Mouse (Mus musculus): ENCODE results near the gene Lypd3. TPM values are rescaled to one million over a fixed set of nuclear protein-coding genes. Genes with fewer than 3 reads are reported as not detected.

Lypd3 gene
- polyA plus RNA-seq, 1 experiment from 2014 or later: 2.0 TPM

DNA sequence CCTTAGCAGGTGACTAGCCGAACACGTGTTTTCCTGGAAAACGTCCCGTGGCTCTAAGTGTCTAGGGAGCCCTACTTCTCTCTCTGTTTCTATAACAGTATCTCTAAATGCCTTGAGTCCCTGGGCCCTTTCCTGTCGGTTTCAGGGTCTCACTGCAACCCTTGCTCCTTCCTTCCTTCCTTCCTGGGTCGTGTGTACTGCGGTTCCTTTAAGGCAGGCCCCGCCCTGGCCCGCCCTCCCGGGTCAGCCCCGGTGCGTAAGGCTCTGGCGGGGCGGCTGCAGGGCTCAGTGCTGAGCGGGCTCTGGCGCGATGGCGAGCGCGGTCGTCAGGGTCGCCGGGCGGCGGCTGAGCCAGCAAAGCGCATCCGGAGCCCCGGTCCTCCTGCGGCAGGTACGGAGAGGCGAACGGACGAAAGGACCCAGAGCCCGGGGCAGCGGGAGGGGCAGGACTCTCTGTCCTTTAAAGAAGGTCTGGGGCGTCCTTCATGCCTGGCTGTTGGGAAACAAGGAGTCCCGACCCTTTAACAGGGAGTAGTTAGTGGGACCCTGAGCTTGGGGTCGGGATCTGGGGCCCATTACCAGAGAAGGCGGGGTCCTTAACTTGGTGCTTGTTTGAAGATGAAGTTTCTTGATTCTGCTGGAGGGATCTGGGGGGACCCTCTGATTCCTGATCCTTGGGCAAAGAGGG lies 42.6 kb upstream of the Lypd3 start:
- Histone ChIP-seq H3K27ac (replicated peaks; ENCODE audit: low read depth, low read length) (no peak overlapping the region), H3K36me3 (replicated peaks; ENCODE audit: control insufficient read depth, insufficient read depth, low read depth, low read length) (no peaks in the 10 kb centered on the region), H3K4me2 (ENCODE audit: low read depth, low read length) (peak overlapping the region; percentile 76), H3K4me3 (ENCODE audit: low read depth, low read length) (peak overlapping the region; percentile 66), H3K27me3 (ENCODE audit: control insufficient read depth, insufficient read depth, low read length) (0 out of 2 replicates have a peak, but pooled peaks cover 2% of the 10 kb centered on the region), H3K9ac (replicated peaks; ENCODE audit: low read length) (peak overlapping the region; percentile 74), H3K9me3 (replicated peaks; ENCODE audit: control insufficient read depth, low read length) (no peaks in the 10 kb centered on the region), H3K4me1 (ENCODE audit: control insufficient read depth, insufficient read depth, low read length) (no peaks in the 10 kb centered on the region)
- WGBS: 2% methylated on average over 39 of the region's 39 CpGs
- peak; percentile 82 for DNase-seq (ENCODE audit: low spot score)
- peak; percentile 92 for ATAC-seq (replicated peaks; ENCODE audit: insufficient number of reproducible peaks, low FRiP score, low TSS enrichment, low read depth)

DNA sequence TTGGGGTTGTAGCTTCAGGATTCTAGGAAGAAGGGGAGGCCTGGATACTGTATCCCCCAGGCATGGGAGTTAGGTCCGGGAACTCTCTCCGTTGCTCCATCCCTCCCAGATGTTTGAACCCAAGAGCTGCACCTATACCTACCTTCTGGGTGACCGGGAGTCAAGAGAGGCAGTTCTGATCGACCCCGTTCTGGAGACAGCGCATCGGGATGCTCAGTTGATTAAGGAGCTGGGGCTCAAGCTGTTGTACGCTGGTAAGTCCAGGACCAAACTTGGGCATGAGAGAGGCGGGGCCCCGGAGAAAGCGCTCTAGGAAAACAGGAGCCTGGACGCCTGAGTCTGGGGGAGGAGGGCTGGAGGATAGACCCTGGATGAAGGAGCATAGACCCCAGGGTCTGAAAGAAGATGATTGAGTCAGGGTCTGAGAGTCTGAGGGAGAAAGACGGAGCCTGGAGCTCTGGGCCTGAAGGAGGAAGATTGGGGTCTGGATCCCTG lies 42.0 kb upstream of the Lypd3 start:
- Histone ChIP-seq H3K27ac (replicated peaks; ENCODE audit: low read depth, low read length) (no peak overlapping the region), H3K4me2 (ENCODE audit: low read depth, low read length) (peak overlapping the region; percentile 76), H3K4me1 (ENCODE audit: control insufficient read depth, insufficient read depth, low read length) (no peaks in the 10 kb centered on the region), H3K4me3 (ENCODE audit: low read depth, low read length) (peak overlapping the region; percentile 66), H3K9ac (replicated peaks; ENCODE audit: low read length) (peak overlapping the region; percentile 74), H3K9me3 (replicated peaks; ENCODE audit: control insufficient read depth, low read length) (no peaks in the 10 kb centered on the region), H3K27me3 (ENCODE audit: control insufficient read depth, insufficient read depth, low read length) (0 out of 2 replicates have a peak, but pooled peaks cover 2% of the 10 kb centered on the region), H3K36me3 (replicated peaks; ENCODE audit: control insufficient read depth, insufficient read depth, low read depth, low read length) (no peaks in the 10 kb centered on the region)
- DNase-seq (ENCODE audit: low spot score) (peak; percentile 36), ATAC-seq (replicated peaks; ENCODE audit: insufficient number of reproducible peaks, low FRiP score, low TSS enrichment, low read depth) (peak; percentile 46)
- WGBS: 1% methylated on average over 13 of the region's 13 CpGs

DNA sequence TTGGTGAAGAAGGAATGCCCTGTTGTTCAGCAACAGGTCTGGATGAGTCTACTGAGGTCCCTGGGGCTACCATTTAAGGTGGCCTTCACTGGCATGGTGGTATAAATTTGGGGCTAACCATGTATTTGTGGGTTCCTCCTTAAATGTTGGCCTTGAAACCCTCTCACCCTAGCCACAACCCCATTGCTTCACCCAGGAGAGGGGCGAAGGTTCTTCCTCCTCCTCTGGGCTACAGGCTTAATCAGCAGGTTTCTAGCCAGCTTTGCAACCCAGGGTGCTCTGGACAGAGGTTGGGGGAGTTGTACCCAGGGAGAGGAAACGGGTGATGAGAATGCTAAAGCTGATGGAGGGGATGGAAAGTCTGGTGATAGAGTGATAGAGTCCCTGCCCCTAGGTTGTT lies 40.9 kb upstream of the Lypd3 start:
- ATAC-seq (replicated peaks; ENCODE audit: insufficient number of reproducible peaks, low FRiP score, low TSS enrichment, low read depth) (no peak), DNase-seq (ENCODE audit: low spot score) (no peak)
- Histone ChIP-seq H3K4me2 (ENCODE audit: low read depth, low read length) (no peak overlapping the region), H3K27ac (replicated peaks; ENCODE audit: low read depth, low read length) (no peak overlapping the region), H3K4me3 (ENCODE audit: low read depth, low read length) (no peak overlapping the region), H3K36me3 (replicated peaks; ENCODE audit: control insufficient read depth, insufficient read depth, low read depth, low read length) (no peaks in the 10 kb centered on the region), H3K9ac (replicated peaks; ENCODE audit: low read length) (no peak overlapping the region), H3K4me1 (ENCODE audit: control insufficient read depth, insufficient read depth, low read length) (no peaks in the 10 kb centered on the region), H3K9me3 (replicated peaks; ENCODE audit: control insufficient read depth, low read length) (no peaks in the 10 kb centered on the region), H3K27me3 (ENCODE audit: control insufficient read depth, insufficient read depth, low read length) (0 out of 2 replicates have a peak, but pooled peaks cover 2% of the 10 kb centered on the region)
- 64% methylated on average over 2 of the region's 2 CpGs for WGBS

- Histone ChIP-seq H3K9me3 (replicated peaks; ENCODE audit: control insufficient read depth, low read length) (no peaks in the 10 kb centered on the region), H3K4me3 (ENCODE audit: low read depth, low read length) (no peak overlapping the region), H3K27ac (replicated peaks; ENCODE audit: low read depth, low read length) (no peak overlapping the region), H3K27me3 (ENCODE audit: control insufficient read depth, insufficient read depth, low read length) (0 out of 2 replicates have a peak, but pooled peaks cover 2% of the 10 kb centered on the region), H3K4me1 (ENCODE audit: control insufficient read depth, insufficient read depth, low read length) (no peaks in the 10 kb centered on the region), H3K36me3 (replicated peaks; ENCODE audit: control insufficient read depth, insufficient read depth, low read depth, low read length) (no peaks in the 10 kb centered on the region), H3K4me2 (ENCODE audit: low read depth, low read length) (no peak overlapping the region), H3K9ac (replicated peaks; ENCODE audit: low read length) (no peak overlapping the region)
- DNase-seq (ENCODE audit: low spot score) (no peak), ATAC-seq (replicated peaks; ENCODE audit: insufficient number of reproducible peaks, low FRiP score, low TSS enrichment, low read depth) (no peak)
- WGBS: 78% methylated on average over 4 of the region's 4 CpGs
These were observed 38.2 kb upstream of the Lypd3 start for GRCm38 (mm10) chr7:24598121-24598520.

GRCm38 (mm10) chr7:24599211-24600067 lies 36.9 kb upstream of the Lypd3 start:
- WGBS: 72% methylated on average over 15 of the region's 15 CpGs
- ATAC-seq (replicated peaks; ENCODE audit: insufficient number of reproducible peaks, low FRiP score, low TSS enrichment, low read depth) (no peak), DNase-seq (ENCODE audit: low spot score) (no peak)
- H3K4me2 ChIP-seq (ENCODE audit: low read depth, low read length): no peak overlapping the region
- H3K27ac ChIP-seq (replicated peaks; ENCODE audit: low read depth, low read length): no peak overlapping the region
- 0 out of 2 replicates have a peak, but pooled peaks cover 2% of the 10 kb centered on the region for H3K27me3 ChIP-seq (ENCODE audit: control insufficient read depth, insufficient read depth, low read length)
- no peak overlapping the region for H3K4me3 ChIP-seq (ENCODE audit: low read depth, low read length)
- H3K9me3 ChIP-seq (replicated peaks; ENCODE audit: control insufficient read depth, low read length): no peaks in the 10 kb centered on the region
- H3K36me3 ChIP-seq (replicated peaks; ENCODE audit: control insufficient read depth, insufficient read depth, low read depth, low read length): no peaks in the 10 kb centered on the region
- H3K4me1 ChIP-seq (ENCODE audit: control insufficient read depth, insufficient read depth, low read length): no peaks in the 10 kb centered on the region
- H3K9ac ChIP-seq (replicated peaks; ENCODE audit: low read length): no peak overlapping the region

DNA sequence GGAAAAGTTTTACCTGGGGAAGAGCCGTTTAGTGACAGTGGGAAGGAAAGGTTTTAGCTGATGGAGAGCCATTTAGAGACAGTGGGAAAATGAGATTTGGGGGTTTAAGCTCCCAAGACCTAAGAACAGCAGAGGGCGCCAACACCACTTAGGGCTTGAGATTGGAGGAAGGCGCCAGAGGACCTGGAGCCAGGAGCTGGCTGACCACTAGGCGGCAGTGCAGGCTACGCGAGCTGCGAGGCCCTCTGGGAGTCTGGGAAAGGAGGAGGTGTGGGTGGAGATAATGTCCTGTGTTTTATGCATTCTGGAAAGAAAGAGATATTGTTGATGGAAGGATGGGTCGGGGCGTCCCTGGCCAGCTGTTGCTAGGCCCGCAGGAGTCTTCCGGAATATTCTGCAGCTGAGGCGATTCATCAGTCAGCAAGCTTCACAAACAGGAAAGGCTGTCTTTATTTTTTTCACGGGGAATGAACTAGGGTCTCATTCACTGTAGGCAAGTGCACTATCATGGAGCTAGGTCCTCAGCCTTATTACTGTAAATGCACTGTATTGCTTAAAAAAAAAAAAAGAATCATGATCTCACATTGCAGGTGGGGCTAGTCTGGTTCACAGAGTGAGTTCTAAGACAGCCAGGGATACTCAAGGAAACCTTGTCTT lies 35.3 kb upstream of the Lypd3 start:
- no peaks in the 10 kb centered on the region for H3K27me3 ChIP-seq (ENCODE audit: control insufficient read depth, insufficient read depth, low read length)
- H3K4me3 ChIP-seq (ENCODE audit: low read depth, low read length): no peak overlapping the region
- ATAC-seq (replicated peaks; ENCODE audit: insufficient number of reproducible peaks, low FRiP score, low TSS enrichment, low read depth) (peak; percentile 79; the same call in 1 of the 2 replicates), DNase-seq (ENCODE audit: low spot score) (peak; percentile 98)
- no peak overlapping the region for H3K9ac ChIP-seq (replicated peaks; ENCODE audit: low read length)
- no peak overlapping the region for H3K27ac ChIP-seq (replicated peaks; ENCODE audit: low read depth, low read length)
- H3K9me3 ChIP-seq (replicated peaks; ENCODE audit: control insufficient read depth, low read length): no peaks in the 10 kb centered on the region
- H3K4me2 ChIP-seq (ENCODE audit: low read depth, low read length): no peak overlapping the region
- H3K36me3 ChIP-seq (replicated peaks; ENCODE audit: control insufficient read depth, insufficient read depth, low read depth, low read length): no peaks in the 10 kb centered on the region
- 4% methylated on average over 13 of the region's 13 CpGs for WGBS
- H3K4me1 ChIP-seq (ENCODE audit: control insufficient read depth, insufficient read depth, low read length): no peaks in the 10 kb centered on the region

DNA sequence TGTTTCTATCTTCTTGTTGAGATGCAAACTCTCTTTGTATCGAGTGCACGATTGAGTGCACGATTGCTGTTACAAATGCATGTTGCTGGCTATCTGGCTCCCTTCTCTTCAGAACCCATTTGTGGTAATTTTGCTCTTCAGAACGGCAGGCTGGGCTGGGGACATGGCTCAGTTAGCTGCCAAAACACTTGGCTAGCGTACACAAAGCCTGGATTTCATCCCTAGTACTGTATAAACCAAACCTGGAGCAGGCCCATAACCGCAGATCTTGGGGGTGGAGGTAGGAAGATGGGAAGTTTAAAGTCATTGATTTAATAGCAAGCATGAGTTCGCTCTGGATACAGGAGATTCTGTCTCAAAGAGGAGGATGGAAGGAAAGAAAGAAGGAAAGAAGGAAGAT lies 30.8 kb upstream of the Lypd3 start:
- no peak overlapping the region for H3K4me2 ChIP-seq (ENCODE audit: low read depth, low read length)
- no peaks in the 10 kb centered on the region for H3K9me3 ChIP-seq (replicated peaks; ENCODE audit: control insufficient read depth, low read length)
- no peak for ATAC-seq (replicated peaks; ENCODE audit: insufficient number of reproducible peaks, low FRiP score, low TSS enrichment, low read depth)
- no peaks in the 10 kb centered on the region for H3K36me3 ChIP-seq (replicated peaks; ENCODE audit: control insufficient read depth, insufficient read depth, low read depth, low read length)
- no peak overlapping the region for H3K9ac ChIP-seq (replicated peaks; ENCODE audit: low read length)
- peaks cover 5% of the 10 kb centered on the region; the same call in 1 of the 2 replicates for H3K4me1 ChIP-seq (ENCODE audit: control insufficient read depth, insufficient read depth, low read length)
- WGBS: 91% methylated on average over 7 of the region's 7 CpGs
- H3K4me3 ChIP-seq (ENCODE audit: low read depth, low read length): no peak overlapping the region
- DNase-seq (ENCODE audit: low spot score): no peak
- peaks cover 9% of the 10 kb centered on the region for H3K27me3 ChIP-seq (ENCODE audit: control insufficient read depth, insufficient read depth, low read length)
- no peak overlapping the region for H3K27ac ChIP-seq (replicated peaks; ENCODE audit: low read depth, low read length)
